Mouse (Mus musculus): ENCODE measurements around the gene Nxnl2.
A peak's percentile ranks its signal among the peaks of the same experiment; 100 is the strongest.

The Nxnl2 gene

GRCm38 (mm10) chr13:51170691-51171680 is at the start of gene Nxnl2:
Gene Nxnl2 (plus strand): TSS chr13:51171022.
- peak; percentile 75 to 77 for DNase-seq

- DNase-seq = no peak
Observed at GRCm38 (mm10) chr13:51121966-51122365, 48.9 kb upstream of the Nxnl2 start.

DNA sequence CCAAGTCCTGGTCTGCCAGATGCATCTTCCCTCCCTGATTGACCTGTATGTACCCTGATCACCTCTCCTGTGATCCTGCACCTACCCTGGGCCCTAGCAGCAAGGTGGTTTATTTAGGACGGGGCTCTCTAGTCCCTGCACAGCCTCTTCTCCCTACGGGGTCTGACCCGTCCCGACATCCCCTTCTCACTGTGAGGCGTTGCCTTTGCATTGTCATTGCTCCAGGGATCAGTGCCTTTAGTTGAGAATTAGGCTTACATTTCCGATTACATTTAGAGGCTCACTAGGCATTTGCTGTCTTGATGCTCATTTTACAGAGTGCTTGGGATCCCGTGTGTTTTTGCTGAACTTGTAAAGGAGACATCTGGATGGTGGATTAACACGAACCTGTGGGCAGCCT is 48.1 kb upstream of the Nxnl2 start:
- no peak for DNase-seq

DNA sequence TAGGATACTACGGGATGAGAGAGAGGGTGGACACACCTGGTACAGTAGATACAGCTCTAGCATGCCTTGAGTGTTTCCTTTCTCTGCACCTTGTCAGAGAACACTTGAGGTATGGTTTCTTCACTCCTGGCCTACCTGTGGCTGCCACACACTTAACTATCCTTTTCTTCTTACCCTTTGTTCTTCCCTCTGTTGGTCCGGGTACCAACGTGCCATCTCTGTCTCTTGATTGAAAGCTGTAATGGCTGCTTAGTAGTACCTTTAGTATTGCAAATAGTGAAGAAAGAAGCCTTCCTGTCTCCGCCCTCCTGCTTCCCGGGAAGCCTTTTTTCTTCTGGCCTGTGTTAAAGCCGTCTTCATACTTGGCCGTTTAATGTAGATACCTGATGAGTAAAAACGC is 45.5 kb upstream of the Nxnl2 start:
- DNase-seq = no peak

DNA sequence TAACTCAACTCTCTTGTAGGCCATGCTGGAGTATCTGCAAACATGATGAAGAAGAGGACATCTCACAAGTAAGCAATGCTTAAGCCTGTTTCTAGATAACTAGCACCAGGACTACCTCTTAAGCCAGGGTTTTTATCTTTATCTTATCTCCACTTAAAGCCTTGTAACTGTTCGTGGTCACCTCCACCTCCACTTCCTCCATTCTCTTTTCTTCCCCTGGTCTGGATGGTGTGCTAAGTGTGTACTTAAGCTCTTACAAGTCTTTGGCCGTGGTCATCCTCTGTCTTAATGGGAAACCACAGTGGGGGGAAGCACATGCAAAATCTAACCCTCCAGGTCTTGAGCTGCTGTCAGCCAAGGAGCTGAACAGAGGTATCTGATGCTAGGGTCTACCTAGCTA is 42.9 kb upstream of the Nxnl2 start:
- DNase-seq = no peak

GRCm38 (mm10) chr13:51128417-51128816 is 42.4 kb upstream of the Nxnl2 start:
- DNase-seq = peak in 1 of 2 experiments; percentile 23

GRCm38 (mm10) chr13:51131179-51131578 is 39.6 kb upstream of the Nxnl2 start:
- DNase-seq = no peak

- no peak for DNase-seq
Observed at GRCm38 (mm10) chr13:51136315-51136714, 34.5 kb upstream of the Nxnl2 start.

DNA sequence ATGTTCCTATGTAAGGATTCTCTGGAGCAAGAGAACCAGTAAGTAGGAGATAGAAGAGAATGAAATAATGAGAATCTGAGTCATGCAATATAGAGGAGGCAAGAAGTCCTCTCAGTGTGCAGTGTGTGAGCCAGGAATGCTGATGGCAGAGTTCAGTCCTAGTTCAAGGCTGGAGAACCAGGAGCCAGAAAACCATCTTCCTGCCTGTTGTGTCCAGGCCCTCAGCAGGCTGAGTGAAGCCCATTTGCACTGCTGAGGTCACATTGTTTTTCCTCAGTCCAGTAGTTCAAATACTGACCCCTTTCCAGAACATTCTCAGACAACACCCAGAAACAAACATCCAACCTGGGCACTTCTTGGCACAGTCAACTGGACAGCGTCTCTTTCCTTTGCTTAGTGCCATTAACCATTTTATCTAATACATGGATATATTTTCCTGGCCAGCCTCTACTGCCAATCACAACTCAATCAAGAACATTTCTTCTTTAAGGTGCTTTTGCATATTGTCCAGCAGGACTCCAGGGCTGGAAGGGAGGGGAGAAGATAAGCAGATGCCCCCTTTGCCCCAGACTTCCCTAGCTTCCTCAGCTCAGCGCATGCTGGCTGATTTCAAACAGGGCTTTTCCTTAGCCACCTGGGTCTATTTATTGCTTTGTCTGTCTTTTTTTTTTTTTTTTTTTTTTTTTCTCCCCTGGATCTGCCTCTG is 33.7 kb upstream of the Nxnl2 start:
- DNase-seq = peak in 1 of 2 experiments; percentile 58

GRCm38 (mm10) chr13:51137702-51138031 is 33.2 kb upstream of the Nxnl2 start:
- peak; percentile 24 to 79 for DNase-seq

- no peak for DNase-seq
Observed at GRCm38 (mm10) chr13:51147106-51147505, 23.7 kb upstream of the Nxnl2 start.

DNA sequence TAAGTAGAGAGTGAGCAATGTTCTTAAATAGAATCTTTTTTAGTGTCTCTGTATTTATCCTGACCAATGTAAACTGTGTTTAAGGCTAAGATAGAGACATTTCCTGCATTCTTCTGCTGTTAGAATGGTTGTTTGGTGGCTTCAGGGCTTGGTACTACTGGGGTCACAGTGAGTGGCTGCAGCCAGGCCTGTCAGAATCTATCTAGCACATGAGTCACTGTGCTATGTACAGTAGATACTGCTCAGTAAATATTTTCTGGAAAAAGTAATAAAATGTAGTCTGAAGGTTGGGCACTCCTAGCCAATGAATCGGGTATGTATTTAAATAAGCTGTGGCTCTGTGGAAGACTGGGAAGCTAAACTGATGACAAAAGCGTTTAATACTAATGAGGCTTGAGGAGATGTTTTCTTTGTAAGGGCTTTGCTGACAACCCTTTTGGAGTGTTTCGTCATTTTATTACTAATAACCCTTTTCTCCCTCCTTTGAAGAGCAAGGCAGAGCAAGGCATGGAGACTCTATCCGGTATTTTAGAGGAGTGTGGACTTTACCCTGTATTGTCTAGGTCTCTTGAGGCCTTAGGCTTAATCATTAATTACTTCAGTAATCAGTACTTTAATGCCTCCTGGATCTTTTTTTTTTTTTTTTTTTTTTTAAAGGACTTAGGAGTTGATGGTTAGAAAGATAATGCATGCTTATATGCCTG is 17.7 kb upstream of the Nxnl2 start:
- no peak for DNase-seq

DNA sequence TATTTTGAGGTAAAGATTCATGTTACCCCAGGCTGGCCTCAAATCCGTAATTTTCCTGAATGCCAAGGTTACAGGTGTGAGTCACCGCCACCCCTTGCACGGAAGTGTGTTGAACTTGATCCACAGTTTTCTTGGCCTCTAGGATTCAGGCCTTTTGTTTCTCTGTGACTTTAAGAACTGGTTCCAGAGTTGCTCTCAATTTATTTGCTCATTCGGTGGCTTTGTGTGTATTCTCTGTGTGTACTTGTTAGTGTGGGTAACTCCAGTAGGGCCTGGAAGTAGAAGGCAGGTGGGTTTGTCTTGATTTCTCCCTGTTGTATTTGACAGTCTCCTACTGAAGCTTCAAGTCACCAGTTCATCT is 17.2 kb upstream of the Nxnl2 start:
- DNase-seq = no peak

- DNase-seq = no peak
Observed at GRCm38 (mm10) chr13:51155178-51156013, 15.4 kb upstream of the Nxnl2 start.

DNA sequence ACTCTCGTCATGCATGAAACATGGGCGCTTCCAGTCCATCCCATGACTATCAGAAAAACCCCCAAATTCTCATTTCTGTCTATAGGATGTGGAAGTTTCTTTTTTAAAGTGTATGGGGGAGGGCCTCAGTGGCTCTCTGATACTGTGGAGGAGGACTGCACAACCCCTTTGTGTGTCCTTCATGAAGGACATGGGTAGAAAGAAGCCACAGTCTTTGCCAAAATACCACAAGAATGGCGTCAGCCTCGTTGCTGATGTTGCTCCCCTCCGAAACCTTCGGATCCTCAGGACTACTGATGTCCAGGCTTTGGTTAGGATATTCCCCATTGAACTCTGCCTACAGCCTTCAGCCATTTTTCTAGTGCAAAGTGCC is 14.8 kb upstream of the Nxnl2 start:
- DNase-seq = no peak

- DNase-seq = no peak
Observed at GRCm38 (mm10) chr13:51157291-51157690, 13.5 kb upstream of the Nxnl2 start.

DNA sequence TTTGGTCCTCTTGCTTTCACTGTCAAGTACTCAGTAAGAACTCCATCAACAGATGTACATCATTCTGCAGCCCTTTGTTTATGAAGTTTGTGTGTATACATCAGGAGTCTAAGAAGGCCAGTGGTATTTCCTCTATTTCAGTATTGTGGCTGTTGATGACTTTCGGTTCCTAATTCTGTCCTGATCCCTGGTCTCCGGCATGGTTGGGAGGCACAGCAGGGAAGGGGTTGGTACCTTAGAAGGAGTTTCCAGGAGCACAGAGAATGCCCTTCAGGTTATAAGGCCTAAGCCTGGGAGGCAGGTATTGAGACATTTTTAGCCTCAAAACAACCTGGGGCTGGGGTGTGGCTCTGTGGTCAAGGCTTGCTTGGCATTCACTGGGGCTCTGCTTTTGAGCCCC is 9.2 kb upstream of the Nxnl2 start:
- DNase-seq = no peak

GRCm38 (mm10) chr13:51162246-51162645 is 8.6 kb upstream of the Nxnl2 start:
- no peak for DNase-seq

- no peak for DNase-seq
Observed at GRCm38 (mm10) chr13:51166711-51167110, 4.1 kb upstream of the Nxnl2 start.

DNA sequence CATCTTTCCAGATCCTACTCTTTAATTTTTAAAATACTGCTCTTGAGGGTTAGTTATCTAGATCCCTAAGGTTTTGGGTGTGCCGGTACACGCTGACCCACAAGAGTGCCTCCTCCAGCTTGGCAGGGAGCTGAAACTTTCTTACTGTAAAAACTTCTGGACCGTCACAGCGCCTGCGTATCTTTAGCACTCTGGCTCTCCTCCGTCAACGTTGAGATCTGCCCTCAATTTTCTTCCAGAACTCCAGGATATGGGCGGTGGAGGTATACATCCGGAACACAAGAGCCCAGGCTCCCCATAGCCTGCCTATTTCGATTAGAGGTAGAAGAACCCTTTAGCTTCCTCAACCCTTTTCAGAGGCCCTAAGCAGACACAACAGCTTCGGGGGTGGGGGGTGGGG is 607 bp upstream of the Nxnl2 start:
- DNase-seq = no peak

- no peak for DNase-seq
Observed at GRCm38 (mm10) chr13:51172601-51173000, 1.8 kb downstream of the Nxnl2 start.

DNA sequence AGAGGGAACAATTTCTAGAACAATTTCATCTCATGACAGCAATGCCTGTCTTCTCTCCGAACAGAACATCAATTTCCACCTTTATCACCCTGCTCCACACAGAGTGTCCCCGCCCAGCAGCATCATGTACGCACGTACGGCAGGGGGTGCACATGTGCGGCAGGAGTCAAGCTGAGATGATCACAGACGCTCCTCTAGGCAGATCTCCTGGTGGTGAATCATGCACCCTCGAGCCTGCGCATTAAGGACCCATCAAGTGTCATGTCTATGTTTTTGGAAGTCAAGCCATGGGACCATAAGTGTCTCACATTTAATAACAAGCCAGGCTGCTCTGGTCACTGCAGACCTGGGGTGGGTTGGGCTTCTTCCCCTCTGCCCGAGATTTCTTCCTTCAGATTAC is 8.1 kb downstream of the Nxnl2 start:
- no peak for DNase-seq

DNA sequence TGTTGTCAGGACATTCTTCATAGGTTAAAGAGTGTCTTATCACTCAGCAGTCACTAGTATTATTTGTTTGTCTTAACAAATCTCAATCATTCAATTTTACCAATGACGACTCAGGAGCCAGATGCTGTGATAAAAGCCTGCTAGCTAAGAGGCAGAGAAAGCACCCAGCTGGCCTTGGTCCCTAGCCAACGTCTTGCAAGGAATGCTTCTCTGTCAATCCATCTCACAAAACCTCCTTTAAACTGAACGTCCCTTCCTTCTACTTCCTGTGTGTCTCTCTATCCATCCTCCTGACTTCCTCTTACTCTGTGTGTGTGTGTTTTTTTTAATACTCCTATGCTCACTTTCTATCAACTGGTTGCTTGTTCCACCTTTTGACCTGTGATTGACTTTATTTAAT is 8.5 kb downstream of the Nxnl2 start:
- DNase-seq = no peak

Measured in kidney, postnatal 25 days (tissue).